Mouse (Mus musculus) central nervous system, embryonic 14 days (tissue): ENCODE results near the gene Gm8127. TPM values are rescaled to one million over a fixed set of nuclear protein-coding genes. Genes with fewer than 3 reads are reported as not detected.

Experiments
- polyA plus RNA-seq: library from polyadenylated mRNA; depleted of rRNA; stranded (reverse); fragments of >200 nt; gene quantifications from 2 replicates; pipeline ENCODE4 v1.2.3, GENCODE M21; 2012; rRNA removed

Gene Gm8127
- not detected in 2 replicates for polyA plus RNA-seq

DNA sequence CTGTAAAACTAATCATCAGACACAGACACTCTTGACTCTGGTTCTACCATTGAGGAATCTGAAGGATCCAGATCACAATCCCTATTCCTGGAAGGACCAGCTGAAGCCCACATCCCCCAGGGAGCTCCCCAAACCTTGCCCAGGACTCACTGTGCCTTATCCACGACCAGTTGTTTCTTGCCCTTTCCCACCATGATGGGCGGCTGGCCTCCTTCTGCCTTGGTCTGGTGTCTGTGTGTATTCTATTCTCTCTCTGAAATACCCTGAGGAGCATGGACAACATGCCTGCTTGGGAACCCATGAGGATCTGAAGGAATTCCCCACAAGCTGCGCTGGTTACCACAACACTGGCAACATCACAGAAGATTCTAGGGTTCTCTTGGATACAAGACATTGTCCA lies at the start of gene Gm8127:
TSS of gene Gm8127 (minus strand) at position 330 of the 400 bp plus-strand sequence.

DNA sequence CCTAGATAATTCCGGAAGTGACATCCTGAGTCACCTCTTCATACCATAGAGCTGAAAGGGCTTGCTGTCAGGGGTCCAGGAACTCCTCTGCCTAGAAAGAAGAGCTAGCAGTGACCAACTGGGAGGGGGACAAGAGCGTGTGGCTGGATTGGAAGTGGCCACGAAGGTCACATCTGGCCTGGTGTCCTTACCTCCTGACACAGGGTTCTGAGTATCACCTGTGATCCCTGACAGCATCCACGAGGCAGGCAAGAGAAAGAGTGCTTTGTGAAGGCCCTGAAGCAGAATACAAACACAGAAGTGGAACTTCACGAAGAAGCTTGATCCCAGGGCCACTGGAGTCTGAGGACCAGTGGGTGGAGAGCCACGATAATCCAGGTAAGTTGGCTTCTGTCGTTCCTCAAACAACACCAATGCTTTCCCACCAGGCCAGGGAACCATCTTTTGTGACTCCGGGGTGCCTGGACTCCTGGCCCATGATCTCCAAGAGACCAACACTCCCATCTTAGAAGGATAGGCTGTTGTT lies 18.6 kb downstream of the Gm8127 start, which contains the start of gene Gm9732:
TSS of gene Gm9732 (plus strand) at position 51 of the 526 bp plus-strand sequence.

DNA sequence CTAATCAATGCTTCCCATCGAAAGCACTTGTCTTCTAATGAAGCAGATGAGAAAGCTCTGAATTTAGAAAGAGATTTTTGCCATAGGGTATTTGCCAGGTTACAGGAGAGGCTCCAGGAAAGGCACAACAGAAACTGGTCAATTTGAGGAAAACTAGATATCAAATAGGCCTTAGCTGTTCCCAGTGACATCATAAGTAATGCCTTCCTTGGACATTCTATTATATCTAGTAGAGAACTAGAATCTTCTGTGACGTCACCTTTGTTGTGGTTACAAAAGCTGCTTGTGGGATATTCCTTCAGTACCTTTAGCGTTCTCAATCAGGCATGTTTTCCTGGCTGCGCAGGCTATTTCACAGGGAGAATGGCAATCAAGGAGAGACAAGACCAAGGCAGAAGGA lies 35.3 kb downstream of the Gm8127 start, which contains the start of gene Gm8126:
TSS of gene Gm8126 (plus strand) at position 301 of the 400 bp plus-strand sequence.

Other genes with a start within 250 kb of the Gm8127 start
- not detected in 2 replicates for gene Gm8094, start 217.2 kb downstream of the Gm8127 start, polyA plus RNA-seq
- gene Gm8104, start 193.2 kb downstream of the Gm8127 start, polyA plus RNA-seq: not detected in 2 replicates
- not detected in 2 replicates for gene Gm7233, start 114.0 kb downstream of the Gm8127 start, polyA plus RNA-seq
- gene Gm8122, start 58.5 kb downstream of the Gm8127 start, polyA plus RNA-seq: not detected in 2 replicates
- not detected in 2 replicates for gene Gm8126, start 35.2 kb downstream of the Gm8127 start, polyA plus RNA-seq
- 0.06 TPM in 1 of 2 replicates, not detected in the other for gene Gm9732, start 18.8 kb downstream of the Gm8127 start, polyA plus RNA-seq
- gene 1700001F09Rik, start 54.0 kb upstream of the Gm8127 start, polyA plus RNA-seq: 0.09 TPM in 1 of 2 replicates, not detected in the other
- gene Gm8138, start 122.5 kb upstream of the Gm8127 start, polyA plus RNA-seq: not detected in 2 replicates
- gene Gm5799, start 249.7 kb upstream of the Gm8127 start, polyA plus RNA-seq: not detected in 2 replicates